Mouse (Mus musculus): ENCODE measurements at regions not wholly inside any gene's neighbourhood (a gene's known extent, or its start where the extent isn't known, plus 50 kb on each side); places are given as distances from the start of the nearest gene placed in this dataset.

GRCm38 (mm10) chr11:40510325-40511239 lies 184.4 kb downstream of the Mat2b start:
- TF ChIP-seq POLR2A (IDR thresholded peaks at IDR 0.05; ENCODE audit: borderline replicate concordance, extremely low read depth, low read depth, low read length): no peak
- no peak for TF ChIP-seq CTCF (IDR thresholded peaks at IDR 0.05; ENCODE audit: insufficient read depth, low read length)

All from lung, adult 2 months (tissue).